Mouse (Mus musculus) kidney, adult 2 months (tissue): ENCODE measurements around the gene Cep85l.

Experiments used
- CTCF ChIP-seq: fragments of 200-500 bp; conservative IDR thresholded peaks from 2 replicates; pipeline ENCODE4 v1.5.1; 2011; ENCODE audit warnings: low read depth, mild to moderate bottlenecking, control low read depth, low read length, moderate library complexity, mixed read lengths; ENCODE audit not compliant: insufficient read depth, insufficient read length
- POLR2A ChIP-seq: fragments of 200-500 bp; IDR thresholded peaks from one replicate; pipeline ENCODE4 v1.6.1; 2011; ENCODE audit warnings: low read depth, low read length, control low read depth

DNA sequence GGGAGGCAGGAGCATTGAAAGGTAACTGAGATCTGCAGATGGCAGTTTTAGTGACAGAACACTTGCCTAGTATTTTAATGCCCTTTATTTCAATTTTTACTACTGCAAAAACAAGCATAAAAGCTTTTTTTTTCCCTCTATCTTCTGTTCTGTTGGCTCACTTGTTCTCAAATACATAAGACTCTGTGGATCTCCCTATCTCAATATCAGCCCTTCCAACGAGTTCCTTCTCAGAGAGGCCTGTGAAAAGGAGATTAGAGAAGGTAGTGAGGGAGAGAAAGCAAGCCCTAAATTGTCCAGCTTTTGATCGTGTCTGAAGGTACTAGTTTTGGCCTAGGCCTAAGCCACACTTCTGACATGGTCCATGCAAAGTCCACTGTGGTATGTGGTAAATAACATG, 150.6 kb downstream of the Cep85l start:
- TF ChIP-seq CTCF (no peak), POLR2A (no peak)
